Mouse (Mus musculus): ENCODE data around the gene Fgfr4.
"Not testable (repeated sequence)": the region's sequence is repeated elsewhere in the genome, so short reads cannot be mapped to it uniquely, and the experiment has no call there.

The Fgfr4 gene

GRCm38 (mm10) chr13:55172336-55172770 is 19.9 kb downstream of the Fgfr4 start:
- DNase-seq (ENCODE audit: low spot score in 2 of 2) = no peak

GRCm38 (mm10) chr13:55174347-55174746 is 21.9 kb downstream of the Fgfr4 start:
- DNase-seq (ENCODE audit: low spot score in 2 of 2) = no peak

GRCm38 (mm10) chr13:55176265-55176664 is 23.8 kb downstream of the Fgfr4 start:
- DNase-seq (ENCODE audit: low spot score in 2 of 2) = no peak

GRCm38 (mm10) chr13:55177903-55178496 is 25.6 kb downstream of the Fgfr4 start:
- no peak for DNase-seq (ENCODE audit: low spot score in 2 of 2)

- DNase-seq (ENCODE audit: low spot score in 2 of 2) = peak; percentile 32 to 63
These were observed 26.1 kb downstream of the Fgfr4 start for GRCm38 (mm10) chr13:55178556-55178955.

GRCm38 (mm10) chr13:55179591-55179990 is 27.2 kb downstream of the Fgfr4 start:
- no peak for DNase-seq (ENCODE audit: low spot score in 2 of 2)

- no peak for DNase-seq (ENCODE audit: low spot score in 2 of 2)
These were observed 29.3 kb downstream of the Fgfr4 start for GRCm38 (mm10) chr13:55181786-55182172.

- peak; percentile 29 to 31 for DNase-seq (ENCODE audit: low spot score in 2 of 2)
These were observed 29.9 kb downstream of the Fgfr4 start for GRCm38 (mm10) chr13:55182173-55182894.

- DNase-seq (ENCODE audit: low spot score in 2 of 2) = no peak
These were observed 30.9 kb downstream of the Fgfr4 start for GRCm38 (mm10) chr13:55183382-55183781.

- DNase-seq (ENCODE audit: low spot score in 2 of 2) = not testable (repeated sequence)
These were observed 34.6 kb downstream of the Fgfr4 start for GRCm38 (mm10) chr13:55187062-55187461.

- DNase-seq (ENCODE audit: low spot score in 2 of 2) = no peak
These were observed 37.2 kb downstream of the Fgfr4 start for GRCm38 (mm10) chr13:55189531-55190107.

- DNase-seq (ENCODE audit: low spot score in 2 of 2) = peak; percentile 81 to 89
These were observed 37.9 kb downstream of the Fgfr4 start for GRCm38 (mm10) chr13:55190121-55190868.

GRCm38 (mm10) chr13:55191535-55191934 is 39.1 kb downstream of the Fgfr4 start:
- no peak for DNase-seq (ENCODE audit: low spot score in 2 of 2)

- not testable (repeated sequence) for DNase-seq (ENCODE audit: low spot score in 2 of 2)
These were observed 50.3 kb downstream of the Fgfr4 start for GRCm38 (mm10) chr13:55202758-55203157.

- DNase-seq (ENCODE audit: low spot score in 2 of 2) = no peak
These were observed 51.3 kb downstream of the Fgfr4 start for GRCm38 (mm10) chr13:55203740-55204139.

GRCm38 (mm10) chr13:55204667-55205389 is 52.4 kb downstream of the Fgfr4 start:
- DNase-seq (ENCODE audit: low spot score in 2 of 2) = no peak

- DNase-seq (ENCODE audit: low spot score in 2 of 2) = no peak
These were observed 53.2 kb downstream of the Fgfr4 start for GRCm38 (mm10) chr13:55205448-55206205.

GRCm38 (mm10) chr13:55208837-55209648 is 56.6 kb downstream of the Fgfr4 start:
- DNase-seq (ENCODE audit: low spot score in 2 of 2) = no peak

GRCm38 (mm10) chr13:55209649-55210192 is 57.3 kb downstream of the Fgfr4 start, which contains the start of gene Nsd1:
Gene Nsd1 (plus strand): TSS chr13:55209782.
- no peak for DNase-seq (ENCODE audit: low spot score in 2 of 2)
